In the genomic region with DNA sequence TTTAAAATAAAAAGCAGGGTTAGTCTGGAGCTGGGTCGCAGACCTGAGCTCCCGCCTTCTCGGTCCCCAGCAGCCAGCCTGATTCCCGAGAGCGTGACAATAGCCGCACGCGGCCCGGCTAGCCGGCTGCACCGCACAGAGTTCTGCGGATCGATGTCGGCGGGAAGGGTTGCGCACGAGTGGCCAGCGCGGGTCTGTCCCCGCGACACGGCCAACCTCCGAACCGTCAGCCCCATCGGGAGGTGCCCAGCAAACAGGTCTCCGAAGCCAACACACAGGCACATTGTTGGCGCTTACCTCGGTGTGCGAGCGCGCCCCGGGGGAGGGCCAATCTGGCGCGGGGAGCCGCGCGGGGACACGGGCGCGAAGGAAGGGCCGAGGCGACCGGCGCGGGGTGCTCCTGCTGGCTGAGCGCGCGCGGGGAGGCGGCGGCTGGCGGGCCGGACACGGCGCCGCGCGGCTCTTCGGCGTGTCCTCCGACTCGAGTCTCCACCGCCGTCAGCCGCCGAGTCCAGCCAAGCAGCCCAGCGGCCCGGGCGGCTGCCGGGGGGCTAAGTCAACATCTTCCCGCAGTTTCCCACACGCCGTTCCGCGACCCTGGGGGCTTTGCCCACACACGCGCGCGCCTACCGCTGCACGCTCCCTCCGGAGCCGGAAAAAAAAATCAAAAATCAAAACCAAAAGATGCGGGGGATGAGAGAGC, we compare ENCODE assay signal across 7 mouse cellular contexts. TPM values are rescaled to one million over a fixed set of nuclear protein-coding genes. Genes with fewer than 3 reads are reported as not detected.
DNase-seq lines count a peak whose midpoint lies in the region; ATAC-seq and TF ChIP-seq lines count a peak whose summit lies in the region.

No protein-coding gene starts in this region.

- peak overlapping the region; percentile 97 for H3K27ac ChIP-seq in heart, embryonic 12.5 days (ENCODE audit: poor library complexity, severe bottlenecking)
- peak overlapping the region; percentile 81; the same call in 1 of the 2 replicates for H3K27ac ChIP-seq in small intestine, adult 2 months (ENCODE audit: insufficient read depth, low read depth, low read length)

- ATAC-seq in heart, embryonic 12.5 days (ENCODE audit: insufficient number of reproducible peaks, low FRiP score), result 0 out of 2 replicates have a peak, but pooled peaks have one; percentile 1

- H3K79me3 ChIP-seq in C2C12 (ENCODE audit: low read depth), result peaks cover 28% of the 10 kb centered on the region

- no peaks in the 10 kb centered on the region for H3K36me3 ChIP-seq in C2C12 (ENCODE audit: control insufficient read depth, insufficient read depth)
- H3K36me3 ChIP-seq in heart, embryonic 12.5 days, result no peaks in the 10 kb centered on the region
- no peaks in the 10 kb centered on the region for H3K36me3 ChIP-seq in small intestine, adult 2 months (ENCODE audit: control insufficient read depth, insufficient read depth, low read length)

- peaks cover 27% of the 10 kb centered on the region for H3K4me1 ChIP-seq in heart, embryonic 12.5 days (replicated peaks)
- H3K4me1 ChIP-seq in small intestine, adult 2 months (ENCODE audit: control insufficient read depth, insufficient read depth, insufficient read length, low read length), result peaks cover 4% of the 10 kb centered on the region; the same call in 1 of the 2 replicates

- peak; percentile 11 to 26 for DNase-seq in B cell, adult 2 months
- peak; percentile 26 to 31 for DNase-seq in cerebellum, postnatal 36 days
- peak; percentile 61 for DNase-seq in kidney, postnatal 14 days
- DNase-seq in lung, postnatal 4 days, result peak; percentile 53 to 68

- H3K4me3 ChIP-seq in C2C12 (ENCODE audit: insufficient read depth, poor library complexity, severe bottlenecking), result peak overlapping the region; percentile 71
- H3K4me3 ChIP-seq in heart, embryonic 12.5 days, result peak overlapping the region; percentile 65
- H3K4me3 ChIP-seq in small intestine, adult 2 months (ENCODE audit: low read depth, low read length), result peak overlapping the region; percentile 88

- H3K4me2 ChIP-seq in heart, embryonic 12.5 days, result peak overlapping the region; percentile 94

- no peak for TF ChIP-seq POLR2A in small intestine, adult 2 months (IDR thresholded peaks at IDR 0.05; ENCODE audit: low read depth, low read length)

- no peaks in the 10 kb centered on the region for H3K9me3 ChIP-seq in heart, embryonic 12.5 days (replicated peaks)

- peaks cover 57% of the 10 kb centered on the region for H3K79me2 ChIP-seq in C2C12 (ENCODE audit: control insufficient read depth, insufficient read depth)

- H3K27me3 ChIP-seq in C2C12 (ENCODE audit: control insufficient read depth, insufficient read depth, insufficient read length), result no peaks in the 10 kb centered on the region
- no peaks in the 10 kb centered on the region for H3K27me3 ChIP-seq in heart, embryonic 12.5 days (replicated peaks)
- no peaks in the 10 kb centered on the region for H3K27me3 ChIP-seq in small intestine, adult 2 months (ENCODE audit: control insufficient read depth, insufficient read depth, low read length)

- TF ChIP-seq CTCF in C2C12 (IDR thresholded peaks at IDR 0.05; ENCODE audit: control insufficient read depth, insufficient read depth, insufficient read length), result no peak
- no peak for TF ChIP-seq CTCF in small intestine, adult 2 months (IDR thresholded peaks at IDR 0.05; ENCODE audit: extremely low read depth, insufficient read length, insufficient replicate concordance, low read depth, low read length)

- H3ac ChIP-seq in C2C12 (ENCODE audit: control insufficient read depth, insufficient read length, low read depth), result peak overlapping the region; percentile 51

- under 1% methylated on average over 82 of the region's 84 CpGs for WGBS in heart, embryonic 12.5 days
- under 1% methylated on average over 84 of the region's 84 CpGs for WGBS in small intestine, adult 2 months

- H3K9ac ChIP-seq in heart, embryonic 12.5 days, result peak overlapping the region; percentile 94

TF ChIP-seq in C2C12, 6 proteins besides CTCF, POLR2A, EP300 and RAD21:
- no peak for TF ChIP-seq MAX (IDR thresholded peaks at IDR 0.05)
- TF ChIP-seq MYOG (IDR thresholded peaks at IDR 0.05; ENCODE audit: control insufficient read depth, extremely low read depth, insufficient read length), result no peak
- TF ChIP-seq CEBPB (IDR thresholded peaks at IDR 0.05; ENCODE audit: low read depth), result no peak
- no peak for TF ChIP-seq FOSL1 (IDR thresholded peaks at IDR 0.05; ENCODE audit: insufficient read depth, low read length, poor library complexity, severe bottlenecking)
- TF ChIP-seq MYOD1 (IDR thresholded peaks at IDR 0.05; ENCODE audit: control insufficient read depth, insufficient read length, low read depth), result no peak
- no peak for TF ChIP-seq USF1 (IDR thresholded peaks at IDR 0.05; ENCODE audit: low read depth)

RNA-seq across cellular contexts. Expression of gene Adgrl2, which starts 1.9 kb away (rescaled TPM):
- 19.9 TPM for polyA plus RNA-seq in C2C12 (2012; fragmentation: generic; extraction: Trizol)
- polyA plus RNA-seq in heart, embryonic 12.5 days (2016; fragmentation: Nextera tagmentation; extraction: Ambion mirVana), result 48.1 and 52.2 TPM in 2 replicates
- 13.1 and 16.2 TPM in 2 replicates for polyA plus RNA-seq in small intestine, adult 2 months (2012; rRNA removed)

Comparison
In these comparisons a context has a peak if more than half of its experiments do, and no peak if none do; other contexts are left out.
1. Peak in every context shown above with its lines: DNase-seq, ATAC-seq, H3K4me3 ChIP-seq and H3K27ac ChIP-seq.